Mouse (Mus musculus): ENCODE results near the gene Zmynd8. TPM values are rescaled to one million over a fixed set of nuclear protein-coding genes. Genes with fewer than 3 reads are reported as not detected.
A peak's percentile ranks its signal among the peaks of the same experiment; 100 is the strongest.

Zmynd8 gene
- polyA plus RNA-seq, 1 experiment, result 29.0 TPM

GRCm38 (mm10) chr2:165849129-165849528 lies 49.7 kb downstream of the Zmynd8 start:
- Histone ChIP-seq H3K4me3 (ENCODE audit: insufficient read depth, low read depth, low read length) (no peak overlapping the region), H3K27ac (ENCODE audit: insufficient read depth, low read depth, low read length) (no peak overlapping the region), H3K4me1 (ENCODE audit: control insufficient read depth, insufficient read depth, low read length) (peaks cover 12% of the 10 kb centered on the region; the same call in 1 of the 2 replicates), H3K27me3 (replicated peaks; ENCODE audit: control insufficient read depth, insufficient read depth, low read length) (no peaks in the 10 kb centered on the region), H3K36me3 (ENCODE audit: control insufficient read depth, insufficient read depth, low read length) (peaks cover 4% of the 10 kb centered on the region)
- peak; percentile 91 for DNase-seq
- TF ChIP-seq CTCF (conservative IDR thresholded peaks at IDR 0.05; ENCODE audit: insufficient read depth, insufficient read length, low read depth, low read length) (no peak), POLR2A (IDR thresholded peaks at IDR 0.05; ENCODE audit: low read depth, low read length) (no peak)
- WGBS, result 34% methylated on average over 5 of the region's 5 CpGs

- H3K4me1 ChIP-seq (ENCODE audit: control insufficient read depth, insufficient read depth, low read length), result peaks cover 7% of the 10 kb centered on the region; the same call in 1 of the 2 replicates
- DNase-seq, result peak; percentile 54
- H3K27me3 ChIP-seq (replicated peaks; ENCODE audit: control insufficient read depth, insufficient read depth, low read length), result no peaks in the 10 kb centered on the region
- H3K27ac ChIP-seq (ENCODE audit: insufficient read depth, low read depth, low read length), result peak overlapping the region; percentile 7; the same call in 1 of the 2 replicates
- 75% methylated on average over 8 of the region's 8 CpGs for WGBS
- peaks cover 8% of the 10 kb centered on the region for H3K36me3 ChIP-seq (ENCODE audit: control insufficient read depth, insufficient read depth, low read length)
- no peak overlapping the region for H3K4me3 ChIP-seq (ENCODE audit: insufficient read depth, low read depth, low read length)
- TF ChIP-seq POLR2A (IDR thresholded peaks at IDR 0.05; ENCODE audit: low read depth, low read length) (no peak), CTCF (conservative IDR thresholded peaks at IDR 0.05; ENCODE audit: insufficient read depth, insufficient read length, low read depth, low read length) (no peak)
These were observed 52.0 kb downstream of the Zmynd8 start for GRCm38 (mm10) chr2:165846787-165847186.

GRCm38 (mm10) chr2:165845490-165845889 lies 53.3 kb downstream of the Zmynd8 start:
- WGBS, result 79% methylated on average over 22 of the region's 22 CpGs
- DNase-seq, result peak; percentile 46
- TF ChIP-seq POLR2A (IDR thresholded peaks at IDR 0.05; ENCODE audit: low read depth, low read length) (no peak), CTCF (conservative IDR thresholded peaks at IDR 0.05; ENCODE audit: insufficient read depth, insufficient read length, low read depth, low read length) (no peak)
- no peak overlapping the region for H3K4me3 ChIP-seq (ENCODE audit: insufficient read depth, low read depth, low read length)
- peaks cover 7% of the 10 kb centered on the region; the same call in 1 of the 2 replicates for H3K4me1 ChIP-seq (ENCODE audit: control insufficient read depth, insufficient read depth, low read length)
- peaks cover 8% of the 10 kb centered on the region for H3K36me3 ChIP-seq (ENCODE audit: control insufficient read depth, insufficient read depth, low read length)
- no peaks in the 10 kb centered on the region for H3K27me3 ChIP-seq (replicated peaks; ENCODE audit: control insufficient read depth, insufficient read depth, low read length)
- no peak overlapping the region for H3K27ac ChIP-seq (ENCODE audit: insufficient read depth, low read depth, low read length)

GRCm38 (mm10) chr2:165843350-165843749 lies 55.5 kb downstream of the Zmynd8 start:
- H3K36me3 ChIP-seq (ENCODE audit: control insufficient read depth, insufficient read depth, low read length), result peaks cover 8% of the 10 kb centered on the region
- 80% methylated on average over 6 of the region's 6 CpGs for WGBS
- TF ChIP-seq CTCF (conservative IDR thresholded peaks at IDR 0.05; ENCODE audit: insufficient read depth, insufficient read length, low read depth, low read length) (no peak), POLR2A (IDR thresholded peaks at IDR 0.05; ENCODE audit: low read depth, low read length) (no peak)
- DNase-seq, result peak; percentile 65
- H3K4me3 ChIP-seq (ENCODE audit: insufficient read depth, low read depth, low read length), result no peak overlapping the region
- H3K27me3 ChIP-seq (replicated peaks; ENCODE audit: control insufficient read depth, insufficient read depth, low read length), result no peaks in the 10 kb centered on the region
- H3K27ac ChIP-seq (ENCODE audit: insufficient read depth, low read depth, low read length), result peak overlapping the region; percentile 28
- no peaks in the 10 kb centered on the region for H3K4me1 ChIP-seq (ENCODE audit: control insufficient read depth, insufficient read depth, low read length)

- TF ChIP-seq POLR2A (IDR thresholded peaks at IDR 0.05; ENCODE audit: low read depth, low read length), result no peak
- TF ChIP-seq CTCF (conservative IDR thresholded peaks at IDR 0.05; ENCODE audit: insufficient read depth, insufficient read length, low read depth, low read length), result no peak
- peaks cover 9% of the 10 kb centered on the region for H3K36me3 ChIP-seq (ENCODE audit: control insufficient read depth, insufficient read depth, low read length)
- no peak overlapping the region for H3K27ac ChIP-seq (ENCODE audit: insufficient read depth, low read depth, low read length)
These were observed 56.6 kb downstream of the Zmynd8 start for GRCm38 (mm10) chr2:165842241-165842640.

GRCm38 (mm10) chr2:165841805-165842204 lies 57.0 kb downstream of the Zmynd8 start:
- TF ChIP-seq CTCF (conservative IDR thresholded peaks at IDR 0.05; ENCODE audit: insufficient read depth, insufficient read length, low read depth, low read length) (no peak), POLR2A (IDR thresholded peaks at IDR 0.05; ENCODE audit: low read depth, low read length) (no peak)

More at GRCm38 (mm10) chr2:165842241-165842640, 56.6 kb downstream of the Zmynd8 start:
- no peak for DNase-seq
- Histone ChIP-seq H3K4me1 (ENCODE audit: control insufficient read depth, insufficient read depth, low read length) (no peaks in the 10 kb centered on the region), H3K4me3 (ENCODE audit: insufficient read depth, low read depth, low read length) (no peak overlapping the region), H3K27me3 (replicated peaks; ENCODE audit: control insufficient read depth, insufficient read depth, low read length) (no peaks in the 10 kb centered on the region)
- WGBS, result 95% methylated on average over 10 of the region's 10 CpGs

GRCm38 (mm10) chr2:165840852-165841251 lies 58.0 kb downstream of the Zmynd8 start:
- Histone ChIP-seq H3K27me3 (replicated peaks; ENCODE audit: control insufficient read depth, insufficient read depth, low read length) (no peaks in the 10 kb centered on the region), H3K4me1 (ENCODE audit: control insufficient read depth, insufficient read depth, low read length) (no peaks in the 10 kb centered on the region), H3K36me3 (ENCODE audit: control insufficient read depth, insufficient read depth, low read length) (peaks cover 14% of the 10 kb centered on the region), H3K27ac (ENCODE audit: insufficient read depth, low read depth, low read length) (no peak overlapping the region), H3K4me3 (ENCODE audit: insufficient read depth, low read depth, low read length) (no peak overlapping the region)
- WGBS, result 87% methylated on average over 7 of the region's 7 CpGs
- no peak for DNase-seq
- TF ChIP-seq POLR2A (IDR thresholded peaks at IDR 0.05; ENCODE audit: low read depth, low read length) (no peak), CTCF (conservative IDR thresholded peaks at IDR 0.05; ENCODE audit: insufficient read depth, insufficient read length, low read depth, low read length) (no peak)

More at GRCm38 (mm10) chr2:165841805-165842204, 57.0 kb downstream of the Zmynd8 start:
- no peak overlapping the region for H3K27ac ChIP-seq (ENCODE audit: insufficient read depth, low read depth, low read length)
- no peak for DNase-seq
- WGBS, result 61% methylated on average over 6 of the region's 6 CpGs
- H3K27me3 ChIP-seq (replicated peaks; ENCODE audit: control insufficient read depth, insufficient read depth, low read length), result no peaks in the 10 kb centered on the region
- no peak overlapping the region for H3K4me3 ChIP-seq (ENCODE audit: insufficient read depth, low read depth, low read length)
- H3K4me1 ChIP-seq (ENCODE audit: control insufficient read depth, insufficient read depth, low read length), result no peaks in the 10 kb centered on the region
- H3K36me3 ChIP-seq (ENCODE audit: control insufficient read depth, insufficient read depth, low read length), result peaks cover 14% of the 10 kb centered on the region
